Mouse (Mus musculus) forelimb bud, embryonic 11.5 days (tissue): ENCODE measurements at regions not wholly inside any gene's neighbourhood (a gene's known extent, or its start where the extent isn't known, plus 50 kb on each side); places are given as distances from the start of the nearest gene placed in this dataset.
"Not testable (repeated sequence)": the region's sequence is repeated elsewhere in the genome, so short reads cannot be mapped to it uniquely, and the experiment has no call there.

ENCODE experiments used
- DNase-seq: peaks from one replicate; pipeline ENCODE4 v3.0.0-alpha.2; 2012; ENCODE audit warnings: low read depth, low spot score

DNA sequence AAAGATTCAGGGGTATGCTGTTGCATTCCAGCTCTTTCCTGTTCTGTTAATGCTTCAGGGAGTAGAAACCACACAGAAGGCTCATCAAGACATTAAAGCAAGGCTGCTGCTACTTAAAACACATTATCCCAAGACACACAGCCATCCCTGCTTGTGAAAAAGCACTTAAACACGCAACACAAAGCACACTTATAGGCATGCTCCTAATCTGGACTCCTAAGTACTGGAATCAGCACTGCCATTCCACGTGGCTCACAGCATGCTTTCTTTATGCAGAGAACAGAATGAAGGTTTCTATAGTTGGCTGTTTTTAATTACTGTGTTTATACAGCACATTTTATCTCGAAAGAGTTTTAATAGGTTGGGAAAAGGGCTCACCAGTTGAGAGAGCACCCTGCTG lies 233.2 kb upstream of the Anxa10 start:
- DNase-seq = peak; percentile 9

DNA sequence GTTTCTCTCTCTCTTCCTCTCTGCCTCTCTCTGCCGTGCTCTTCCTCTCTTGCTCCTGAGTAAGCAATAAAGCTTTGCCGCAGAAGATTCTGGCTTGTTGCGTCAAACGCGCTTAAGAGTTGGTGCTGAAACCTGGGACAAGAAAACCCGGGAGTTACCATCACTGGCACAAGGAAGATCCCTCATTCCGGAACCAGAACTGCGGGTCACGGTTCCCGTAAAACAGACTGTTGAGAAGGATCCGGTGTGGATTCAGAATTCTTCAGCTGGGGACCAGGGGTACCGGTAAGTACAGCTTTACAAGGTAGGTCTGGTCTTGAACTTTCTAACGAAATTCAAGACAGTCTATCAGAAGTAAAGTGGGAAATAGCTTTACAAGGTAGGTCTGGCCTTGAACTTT lies 221.0 kb upstream of the Anxa10 start:
- DNase-seq = not testable (repeated sequence)
